Mouse (Mus musculus): ENCODE measurements around the gene Tmem63a. TPM values are rescaled to one million over a fixed set of nuclear protein-coding genes. Genes with fewer than 3 reads are reported as not detected.

The Tmem63a gene
- polyA plus RNA-seq, 1 experiment, result 3.3 TPM

- TF ChIP-seq POLR2A (IDR thresholded peaks at IDR 0.05; ENCODE audit: borderline replicate concordance, extremely low read depth, insufficient read depth, insufficient read length, poor library complexity, severe bottlenecking), result no peak
- TF ChIP-seq CTCF (IDR thresholded peaks at IDR 0.05; ENCODE audit: borderline replicate concordance, extremely low read depth, insufficient read depth, insufficient read length), result no peak
- DNase-seq (ENCODE audit: low read depth), result no peak
These were observed 70.3 kb downstream of the Tmem63a start for GRCm38 (mm10) chr1:181012416-181012815.

- DNase-seq (ENCODE audit: low read depth), result no peak
- TF ChIP-seq POLR2A (IDR thresholded peaks at IDR 0.05; ENCODE audit: borderline replicate concordance, extremely low read depth, insufficient read depth, insufficient read length, poor library complexity, severe bottlenecking), result no peak
These were observed 71.3 kb downstream of the Tmem63a start for GRCm38 (mm10) chr1:181013446-181013845.

GRCm38 (mm10) chr1:181014731-181015500 is 72.8 kb downstream of the Tmem63a start:
- DNase-seq (ENCODE audit: low read depth), result no peak
- TF ChIP-seq POLR2A (IDR thresholded peaks at IDR 0.05; ENCODE audit: borderline replicate concordance, extremely low read depth, insufficient read depth, insufficient read length, poor library complexity, severe bottlenecking) (no peak), CTCF (IDR thresholded peaks at IDR 0.05; ENCODE audit: borderline replicate concordance, extremely low read depth, insufficient read depth, insufficient read length) (no peak)

- TF ChIP-seq CTCF (IDR thresholded peaks at IDR 0.05; ENCODE audit: borderline replicate concordance, extremely low read depth, insufficient read depth, insufficient read length), result no peak
- no peak for TF ChIP-seq POLR2A (IDR thresholded peaks at IDR 0.05; ENCODE audit: borderline replicate concordance, extremely low read depth, insufficient read depth, insufficient read length, poor library complexity, severe bottlenecking)
- DNase-seq (ENCODE audit: low read depth), result peak; percentile 52
These were observed 73.4 kb downstream of the Tmem63a start for GRCm38 (mm10) chr1:181015558-181015957.

GRCm38 (mm10) chr1:181016045-181016444 is 73.9 kb downstream of the Tmem63a start:
- no peak for DNase-seq (ENCODE audit: low read depth)
- TF ChIP-seq CTCF (IDR thresholded peaks at IDR 0.05; ENCODE audit: borderline replicate concordance, extremely low read depth, insufficient read depth, insufficient read length) (no peak), POLR2A (IDR thresholded peaks at IDR 0.05; ENCODE audit: borderline replicate concordance, extremely low read depth, insufficient read depth, insufficient read length, poor library complexity, severe bottlenecking) (no peak)

GRCm38 (mm10) chr1:181016532-181017131 is 74.5 kb downstream of the Tmem63a start:
- peak; percentile 77 for DNase-seq (ENCODE audit: low read depth)
- TF ChIP-seq CTCF (IDR thresholded peaks at IDR 0.05; ENCODE audit: borderline replicate concordance, extremely low read depth, insufficient read depth, insufficient read length), result no peak
- no peak for TF ChIP-seq POLR2A (IDR thresholded peaks at IDR 0.05; ENCODE audit: borderline replicate concordance, extremely low read depth, insufficient read depth, insufficient read length, poor library complexity, severe bottlenecking)

- DNase-seq (ENCODE audit: low read depth), result peak; percentile 83
- TF ChIP-seq POLR2A (IDR thresholded peaks at IDR 0.05; ENCODE audit: borderline replicate concordance, extremely low read depth, insufficient read depth, insufficient read length, poor library complexity, severe bottlenecking) (no peak), CTCF (IDR thresholded peaks at IDR 0.05; ENCODE audit: borderline replicate concordance, extremely low read depth, insufficient read depth, insufficient read length) (no peak)
These were observed 75.1 kb downstream of the Tmem63a start for GRCm38 (mm10) chr1:181017212-181017711.

- TF ChIP-seq CTCF (IDR thresholded peaks at IDR 0.05; ENCODE audit: borderline replicate concordance, extremely low read depth, insufficient read depth, insufficient read length) (no peak), POLR2A (IDR thresholded peaks at IDR 0.05; ENCODE audit: borderline replicate concordance, extremely low read depth, insufficient read depth, insufficient read length, poor library complexity, severe bottlenecking) (no peak)
These were observed 75.8 kb downstream of the Tmem63a start for GRCm38 (mm10) chr1:181017890-181018420.

GRCm38 (mm10) chr1:181020756-181021487 is 78.8 kb downstream of the Tmem63a start, which contains the start of gene Ephx1:
Gene Ephx1 (minus strand): TSS chr1:181020904.
- no peak for DNase-seq (ENCODE audit: low read depth)
- no peak for TF ChIP-seq POLR2A (IDR thresholded peaks at IDR 0.05; ENCODE audit: borderline replicate concordance, extremely low read depth, insufficient read depth, insufficient read length, poor library complexity, severe bottlenecking)
- no peak for TF ChIP-seq CTCF (IDR thresholded peaks at IDR 0.05; ENCODE audit: borderline replicate concordance, extremely low read depth, insufficient read depth, insufficient read length)

More at GRCm38 (mm10) chr1:181017890-181018420, 75.8 kb downstream of the Tmem63a start:
- no peak for DNase-seq (ENCODE audit: low read depth)

- TF ChIP-seq CTCF (IDR thresholded peaks at IDR 0.05; ENCODE audit: borderline replicate concordance, extremely low read depth, insufficient read depth, insufficient read length) (no peak), POLR2A (IDR thresholded peaks at IDR 0.05; ENCODE audit: borderline replicate concordance, extremely low read depth, insufficient read depth, insufficient read length, poor library complexity, severe bottlenecking) (no peak)
- no peak for DNase-seq (ENCODE audit: low read depth)
These were observed 79.3 kb downstream of the Tmem63a start for GRCm38 (mm10) chr1:181021488-181021865.

GRCm38 (mm10) chr1:181022265-181022664 is 80.1 kb downstream of the Tmem63a start:
- DNase-seq (ENCODE audit: low read depth), result peak; percentile 50
- TF ChIP-seq POLR2A (IDR thresholded peaks at IDR 0.05; ENCODE audit: borderline replicate concordance, extremely low read depth, insufficient read depth, insufficient read length, poor library complexity, severe bottlenecking) (no peak), CTCF (IDR thresholded peaks at IDR 0.05; ENCODE audit: borderline replicate concordance, extremely low read depth, insufficient read depth, insufficient read length) (peak; percentile 33; the same call in 1 of the 2 replicates)

Other genes starting within 250 kb of the Tmem63a start
- gene Mixl1, start 245.3 kb upstream of the Tmem63a start, polyA plus RNA-seq (2012; rRNA removed), result 0.04 and 0.05 TPM in 2 replicates
- 28.8 and 36.1 TPM in 2 replicates for gene Acbd3, start 216.3 kb upstream of the Tmem63a start, polyA plus RNA-seq (2012; rRNA removed)
- 2,000 and 2,211 TPM in 2 replicates for gene H3f3a, start 128.4 kb upstream of the Tmem63a start, polyA plus RNA-seq (2012; rRNA removed)
- 22.0 and 25.5 TPM in 2 replicates for gene Sde2, start 91.2 kb upstream of the Tmem63a start, polyA plus RNA-seq (2012; rRNA removed)
- gene Lefty2, start 49.2 kb upstream of the Tmem63a start, polyA plus RNA-seq (2012; rRNA removed), result 1.4 and 2.0 TPM in 2 replicates
- 45.7 and 65.9 TPM in 2 replicates for gene Pycr2, start 38.1 kb upstream of the Tmem63a start, polyA plus RNA-seq (2012; rRNA removed)
- 1.1 and 1.3 TPM in 2 replicates for gene Lefty1, start 7.3 kb upstream of the Tmem63a start, polyA plus RNA-seq (2012; rRNA removed)
- gene Ephx1, start 78.6 kb downstream of the Tmem63a start, polyA plus RNA-seq (2012; rRNA removed), result 2.8 and 5.1 TPM in 2 replicates
- not detected in 2 replicates for gene 9130409I23Rik, start 108.9 kb downstream of the Tmem63a start, polyA plus RNA-seq (2012; rRNA removed)
- gene Nvl, start 201.9 kb downstream of the Tmem63a start, polyA plus RNA-seq (2012; rRNA removed), result 68.9 and 92.0 TPM in 2 replicates
- gene Cnih4, start 202.3 kb downstream of the Tmem63a start, polyA plus RNA-seq (2012; rRNA removed), result 22.5 and 26.1 TPM in 2 replicates

All from brain, embryonic 14.5 days (tissue).